Mouse (Mus musculus): ENCODE measurements at regions not wholly inside any gene's neighbourhood (a gene's known extent, or its start where the extent isn't known, plus 50 kb on each side); places are given as distances from the start of the nearest gene placed in this dataset.

- Histone ChIP-seq H3K9me3 (ENCODE audit: control insufficient read depth, low read length) (no peaks in the 10 kb centered on the region), H3K36me3 (replicated peaks; ENCODE audit: control insufficient read depth, insufficient read depth, low read depth) (no peaks in the 10 kb centered on the region), H3K27me3 (ENCODE audit: control insufficient read depth, insufficient read depth, low read length) (no peaks in the 10 kb centered on the region), H3K27ac (no peak overlapping the region), H3K4me1 (replicated peaks; ENCODE audit: control insufficient read depth in 2 of 2, insufficient read depth in 2 of 2, low read length in 1 of 2) (no peaks in the 10 kb centered on the region), H3K4me2 (ENCODE audit: low read depth) (no peak overlapping the region), H3K9ac (replicated peaks) (no peak overlapping the region), H3K4me3 (ENCODE audit: insufficient read depth in 1 of 2, low read depth in 2 of 2, low read length in 2 of 2) (no peak overlapping the region)
- no peak for TF ChIP-seq CTCF (IDR thresholded peaks at IDR 0.05; ENCODE audit: low read depth)
- TF ChIP-seq EP300 (IDR thresholded peaks at IDR 0.05; ENCODE audit: low read depth) = no peak
- ATAC-seq (ENCODE audit: insufficient read depth) (no peak), DNase-seq (ENCODE audit: low read depth in 3 of 3, low spot score in 3 of 3) (no peak)
- 32% methylated on average over 3 of the region's 3 CpGs for WGBS (ENCODE audit: insufficient replicate concordance)
Measured at GRCm38 (mm10) chr14:15795698-15796097, 356.9 kb upstream of the Lrrc3b start.

- Histone ChIP-seq H3K4me1 (replicated peaks; ENCODE audit: control insufficient read depth in 2 of 2, insufficient read depth in 2 of 2, low read length in 1 of 2) (no peaks in the 10 kb centered on the region), H3K4me3 (ENCODE audit: insufficient read depth in 1 of 2, low read depth in 2 of 2, low read length in 2 of 2) (no peak overlapping the region), H3K9me3 (ENCODE audit: control insufficient read depth, low read length) (no peaks in the 10 kb centered on the region), H3K27me3 (ENCODE audit: control insufficient read depth, insufficient read depth, low read length) (no peaks in the 10 kb centered on the region), H3K9ac (replicated peaks) (no peak overlapping the region), H3K4me2 (ENCODE audit: low read depth) (no peak overlapping the region), H3K27ac (no peak overlapping the region), H3K36me3 (replicated peaks; ENCODE audit: control insufficient read depth, insufficient read depth, low read depth) (no peaks in the 10 kb centered on the region)
- TF ChIP-seq EP300 (IDR thresholded peaks at IDR 0.05; ENCODE audit: low read depth) (no peak), CTCF (IDR thresholded peaks at IDR 0.05; ENCODE audit: low read depth) (no peak)
- 21% methylated on average over 2 of the region's 2 CpGs for WGBS (ENCODE audit: insufficient replicate concordance)
- ATAC-seq (ENCODE audit: insufficient read depth) = no peak
- DNase-seq (ENCODE audit: low read depth in 3 of 3, low spot score in 3 of 3) = no peak
Measured at GRCm38 (mm10) chr14:15797019-15797418, 358.2 kb upstream of the Lrrc3b start.

GRCm38 (mm10) chr14:15801477-15802099 is 362.8 kb upstream of the Lrrc3b start:
- ATAC-seq (ENCODE audit: insufficient read depth) = no peak
- no peaks in the 10 kb centered on the region for H3K36me3 ChIP-seq (replicated peaks; ENCODE audit: control insufficient read depth, insufficient read depth, low read depth)
- H3K9ac ChIP-seq (replicated peaks) = no peak overlapping the region
- TF ChIP-seq EP300 (IDR thresholded peaks at IDR 0.05; ENCODE audit: low read depth) = no peak
- TF ChIP-seq CTCF (IDR thresholded peaks at IDR 0.05; ENCODE audit: low read depth) = no peak
- no peak overlapping the region for H3K4me2 ChIP-seq (ENCODE audit: low read depth)
- no peaks in the 10 kb centered on the region for H3K9me3 ChIP-seq (ENCODE audit: control insufficient read depth, low read length)
- no peak overlapping the region for H3K4me3 ChIP-seq (ENCODE audit: insufficient read depth in 1 of 2, low read depth in 2 of 2, low read length in 2 of 2)
- 54% methylated on average over 5 of the region's 5 CpGs for WGBS (ENCODE audit: insufficient replicate concordance)
- no peak for DNase-seq (ENCODE audit: low read depth in 3 of 3, low spot score in 3 of 3)
- no peaks in the 10 kb centered on the region for H3K4me1 ChIP-seq (replicated peaks; ENCODE audit: control insufficient read depth in 2 of 2, insufficient read depth in 2 of 2, low read length in 1 of 2)
- H3K27ac ChIP-seq = no peak overlapping the region
- H3K27me3 ChIP-seq (ENCODE audit: control insufficient read depth, insufficient read depth, low read length) = no peaks in the 10 kb centered on the region

GRCm38 (mm10) chr14:15809083-15809482 is 370.3 kb upstream of the Lrrc3b start:
- WGBS (ENCODE audit: insufficient replicate concordance) = 48% methylated on average over 2 of the region's 2 CpGs
- H3K4me2 ChIP-seq (ENCODE audit: low read depth) = no peak overlapping the region
- no peak overlapping the region for H3K4me3 ChIP-seq (ENCODE audit: insufficient read depth in 1 of 2, low read depth in 2 of 2, low read length in 2 of 2)
- H3K9me3 ChIP-seq (ENCODE audit: control insufficient read depth, low read length) = no peaks in the 10 kb centered on the region
- H3K4me1 ChIP-seq (replicated peaks; ENCODE audit: control insufficient read depth in 2 of 2, insufficient read depth in 2 of 2, low read length in 1 of 2) = no peaks in the 10 kb centered on the region
- H3K36me3 ChIP-seq (replicated peaks; ENCODE audit: control insufficient read depth, insufficient read depth, low read depth) = no peaks in the 10 kb centered on the region
- H3K9ac ChIP-seq (replicated peaks) = no peak overlapping the region
- no peaks in the 10 kb centered on the region for H3K27me3 ChIP-seq (ENCODE audit: control insufficient read depth, insufficient read depth, low read length)
- ATAC-seq (ENCODE audit: insufficient read depth) (no peak), DNase-seq (ENCODE audit: low read depth in 3 of 3, low spot score in 3 of 3) (no peak)
- no peak for TF ChIP-seq EP300 (IDR thresholded peaks at IDR 0.05; ENCODE audit: low read depth)
- no peak overlapping the region for H3K27ac ChIP-seq

GRCm38 (mm10) chr14:15841390-15842023 is 402.7 kb upstream of the Lrrc3b start:
- H3K9ac ChIP-seq (replicated peaks) = no peak overlapping the region
- no peak for TF ChIP-seq CTCF (IDR thresholded peaks at IDR 0.05; ENCODE audit: low read depth)
- TF ChIP-seq EP300 (IDR thresholded peaks at IDR 0.05; ENCODE audit: low read depth) = no peak
- WGBS (ENCODE audit: insufficient replicate concordance) = 43% methylated on average over 1 of the region's 1 CpGs
- no peaks in the 10 kb centered on the region for H3K4me1 ChIP-seq (replicated peaks; ENCODE audit: control insufficient read depth in 2 of 2, insufficient read depth in 2 of 2, low read length in 1 of 2)
- no peak overlapping the region for H3K27ac ChIP-seq
- no peak overlapping the region for H3K4me3 ChIP-seq (ENCODE audit: insufficient read depth in 1 of 2, low read depth in 2 of 2, low read length in 2 of 2)
- no peaks in the 10 kb centered on the region for H3K36me3 ChIP-seq (replicated peaks; ENCODE audit: control insufficient read depth, insufficient read depth, low read depth)
- H3K4me2 ChIP-seq (ENCODE audit: low read depth) = no peak overlapping the region
- no peaks in the 10 kb centered on the region for H3K9me3 ChIP-seq (ENCODE audit: control insufficient read depth, low read length)
- no peak for DNase-seq (ENCODE audit: low read depth in 3 of 3, low spot score in 3 of 3)
- H3K27me3 ChIP-seq (ENCODE audit: control insufficient read depth, insufficient read depth, low read length) = no peaks in the 10 kb centered on the region
- no peak for ATAC-seq (ENCODE audit: insufficient read depth)

Data from liver, embryonic 14.5 days (tissue).